Mouse (Mus musculus): ENCODE data around the gene Wbp2nl. TPM values are rescaled to one million over a fixed set of nuclear protein-coding genes. Genes with fewer than 3 reads are reported as not detected.
A peak's percentile ranks its signal among the peaks of the same experiment; 100 is the strongest.

Gene Wbp2nl
- 0.07 and 0.09 TPM in 2 replicates for polyA plus RNA-seq (2015; fragmentation: Nextera tagmentation; extraction: Ambion mirVana)

- ATAC-seq (no peak), DNase-seq (peak; percentile 39)
- H3K4me3 ChIP-seq (ENCODE audit: low read depth, low read length): no peak within 1 kb of the TSS
- H3K4me2 ChIP-seq (ENCODE audit: low read depth, low read length): no peak within 1 kb of the TSS
- no peak within 1 kb of the TSS for H3K27ac ChIP-seq (ENCODE audit: low read depth)
- no peak within 1 kb of the TSS for H3K9ac ChIP-seq (replicated peaks)
- no peaks in the 10 kb centered on the region for H3K9me3 ChIP-seq (ENCODE audit: low read length)
- H3K27me3 ChIP-seq (ENCODE audit: insufficient read depth, low read length): no peaks in the 10 kb centered on the region
- no peak for TF ChIP-seq EP300 (IDR thresholded peaks at IDR 0.05; ENCODE audit: low read depth)
- no peak for TF ChIP-seq CTCF (IDR thresholded peaks at IDR 0.05; ENCODE audit: low read depth)
- H3K4me1 ChIP-seq (ENCODE audit: insufficient read depth): no peaks in the 10 kb centered on the region
- no peaks in the 10 kb centered on the region for H3K36me3 ChIP-seq (replicated peaks; ENCODE audit: insufficient read depth, low read length)
- WGBS (ENCODE audit: insufficient replicate concordance): 63% methylated on average over 39 of the region's 39 CpGs
Observed at GRCm38 (mm10) chr15:82298764-82299561, at the start of gene Wbp2nl. Wbp2nl (plus strand) TSS chr15:82298954.

GRCm38 (mm10) chr15:82251579-82251978 is 47.2 kb upstream of the Wbp2nl start:
- Histone ChIP-seq H3K27ac (ENCODE audit: low read depth) (no peak overlapping the region), H3K9me3 (ENCODE audit: low read length) (0 out of 2 replicates have a peak, but pooled peaks cover 3% of the 10 kb centered on the region), H3K4me3 (ENCODE audit: low read depth, low read length) (no peak overlapping the region), H3K4me2 (ENCODE audit: low read depth, low read length) (no peak overlapping the region), H3K9ac (replicated peaks) (no peak overlapping the region), H3K4me1 (ENCODE audit: insufficient read depth) (no peaks in the 10 kb centered on the region), H3K36me3 (replicated peaks; ENCODE audit: insufficient read depth, low read length) (no peaks in the 10 kb centered on the region), H3K27me3 (ENCODE audit: insufficient read depth, low read length) (no peaks in the 10 kb centered on the region)
- 82% methylated on average over 3 of the region's 3 CpGs for WGBS (ENCODE audit: insufficient replicate concordance)
- TF ChIP-seq EP300 (IDR thresholded peaks at IDR 0.05; ENCODE audit: low read depth): no peak
- TF ChIP-seq CTCF (IDR thresholded peaks at IDR 0.05; ENCODE audit: low read depth): peak; percentile 57
- no peak for DNase-seq
- no peak for ATAC-seq

- WGBS (ENCODE audit: insufficient replicate concordance): 64% methylated on average over 6 of the region's 6 CpGs
Observed at GRCm38 (mm10) chr15:82252097-82252496, 46.7 kb upstream of the Wbp2nl start, which contains the start of gene 1500009C09Rik. 1500009C09Rik (plus strand) TSS chr15:82252397.

GRCm38 (mm10) chr15:82255248-82255647 is 43.5 kb upstream of the Wbp2nl start:
- H3K27me3 ChIP-seq (ENCODE audit: insufficient read depth, low read length): no peaks in the 10 kb centered on the region
- ATAC-seq: no peak
- 49% methylated on average over 4 of the region's 4 CpGs for WGBS (ENCODE audit: insufficient replicate concordance)
- H3K9ac ChIP-seq (replicated peaks): no peak overlapping the region
- H3K9me3 ChIP-seq (ENCODE audit: low read length): peaks cover 3% of the 10 kb centered on the region; the same call in 1 of the 2 replicates
- no peak overlapping the region for H3K4me3 ChIP-seq (ENCODE audit: low read depth, low read length)
- H3K36me3 ChIP-seq (replicated peaks; ENCODE audit: insufficient read depth, low read length): no peaks in the 10 kb centered on the region
- no peak for DNase-seq
- H3K4me2 ChIP-seq (ENCODE audit: low read depth, low read length): no peak overlapping the region
- TF ChIP-seq CTCF (IDR thresholded peaks at IDR 0.05; ENCODE audit: low read depth): peak; percentile 41
- TF ChIP-seq EP300 (IDR thresholded peaks at IDR 0.05; ENCODE audit: low read depth): no peak
- no peak overlapping the region for H3K27ac ChIP-seq (ENCODE audit: low read depth)
- H3K4me1 ChIP-seq (ENCODE audit: insufficient read depth): no peaks in the 10 kb centered on the region

More at GRCm38 (mm10) chr15:82252097-82252496, 46.7 kb upstream of the Wbp2nl start, which contains the start of gene 1500009C09Rik:
- H3K4me1 ChIP-seq (ENCODE audit: insufficient read depth): no peaks in the 10 kb centered on the region
- DNase-seq (no peak), ATAC-seq (no peak)
- no peak within 1 kb of the TSS for H3K4me2 ChIP-seq (ENCODE audit: low read depth, low read length)
- H3K27me3 ChIP-seq (ENCODE audit: insufficient read depth, low read length): no peaks in the 10 kb centered on the region
- TF ChIP-seq EP300 (IDR thresholded peaks at IDR 0.05; ENCODE audit: low read depth) (no peak), CTCF (IDR thresholded peaks at IDR 0.05; ENCODE audit: low read depth) (no peak)
- H3K9ac ChIP-seq (replicated peaks): no peak within 1 kb of the TSS
- H3K9me3 ChIP-seq (ENCODE audit: low read length): 0 out of 2 replicates have a peak, but pooled peaks cover 3% of the 10 kb centered on the region
- H3K36me3 ChIP-seq (replicated peaks; ENCODE audit: insufficient read depth, low read length): no peaks in the 10 kb centered on the region
- no peak within 1 kb of the TSS for H3K4me3 ChIP-seq (ENCODE audit: low read depth, low read length)
- no peak within 1 kb of the TSS for H3K27ac ChIP-seq (ENCODE audit: low read depth)

- ATAC-seq: peak; percentile 38; the same call in 1 of the 2 replicates
- Histone ChIP-seq H3K4me3 (ENCODE audit: low read depth, low read length) (no peak overlapping the region), H3K9ac (replicated peaks) (no peak overlapping the region), H3K4me1 (ENCODE audit: insufficient read depth) (no peaks in the 10 kb centered on the region), H3K4me2 (ENCODE audit: low read depth, low read length) (no peak overlapping the region), H3K36me3 (replicated peaks; ENCODE audit: insufficient read depth, low read length) (no peaks in the 10 kb centered on the region), H3K27ac (ENCODE audit: low read depth) (no peak overlapping the region), H3K9me3 (ENCODE audit: low read length) (peaks cover 3% of the 10 kb centered on the region; the same call in 1 of the 2 replicates), H3K27me3 (ENCODE audit: insufficient read depth, low read length) (no peaks in the 10 kb centered on the region)
- 38% methylated on average over 10 of the region's 10 CpGs for WGBS (ENCODE audit: insufficient replicate concordance)
- DNase-seq: peak; percentile 54
- no peak for TF ChIP-seq EP300 (IDR thresholded peaks at IDR 0.05; ENCODE audit: low read depth)
- TF ChIP-seq CTCF (IDR thresholded peaks at IDR 0.05; ENCODE audit: low read depth): peak; percentile 26; the same call in 1 of the 2 replicates
Observed at GRCm38 (mm10) chr15:82255944-82256383, 42.8 kb upstream of the Wbp2nl start.

- Histone ChIP-seq H3K27me3 (ENCODE audit: insufficient read depth, low read length) (0 out of 2 replicates have a peak, but pooled peaks cover 1% of the 10 kb centered on the region), H3K9me3 (ENCODE audit: low read length) (no peaks in the 10 kb centered on the region; the same call in 1 of the 2 replicates), H3K4me2 (ENCODE audit: low read depth, low read length) (no peak overlapping the region), H3K4me3 (ENCODE audit: low read depth, low read length) (no peak overlapping the region), H3K36me3 (replicated peaks; ENCODE audit: insufficient read depth, low read length) (no peaks in the 10 kb centered on the region), H3K4me1 (ENCODE audit: insufficient read depth) (no peaks in the 10 kb centered on the region), H3K9ac (replicated peaks) (no peak overlapping the region), H3K27ac (ENCODE audit: low read depth) (no peak overlapping the region)
- peak; percentile 83 for DNase-seq
- peak; percentile 36; the same call in 1 of the 2 replicates for ATAC-seq
- WGBS (ENCODE audit: insufficient replicate concordance): 11% methylated on average over 16 of the region's 16 CpGs
- TF ChIP-seq EP300 (IDR thresholded peaks at IDR 0.05; ENCODE audit: low read depth) (no peak), CTCF (IDR thresholded peaks at IDR 0.05; ENCODE audit: low read depth) (peak; percentile 99)
Observed at GRCm38 (mm10) chr15:82259510-82259909, 39.2 kb upstream of the Wbp2nl start.

Measured in liver, postnatal 0 days (tissue).